Mouse (Mus musculus) stomach, postnatal 0 days (tissue): ENCODE results near the gene Fgfr2. TPM values are rescaled to one million over a fixed set of nuclear protein-coding genes. Genes with fewer than 3 reads are reported as not detected.
"Not testable (repeated sequence)": the region's sequence is repeated elsewhere in the genome, so short reads cannot be mapped to it uniquely, and the experiment has no call there.

Source experiments
- ATAC-seq: fragments of 200-750 bp; cut with Nextera tagmentation; 2 replicates; pipeline ENCODE4 v1.8.0; 2017; ENCODE audit not compliant: low FRiP score, low TSS enrichment
- DNase-seq: peaks from one replicate; pipeline ENCODE4 v3.0.0-alpha.2; 2016; ENCODE audit warnings: low spot score
- H3K27ac ChIP-seq: fragments of 300-500 bp; sonication (generic); replicated peaks from 2 replicates; pipeline ENCODE4 v1.5.1; 2014; ENCODE audit warnings: mild to moderate bottlenecking, control low read depth
- H3K27me3 ChIP-seq: fragments of 300-500 bp; sonication (generic); 2 replicates; pipeline ENCODE4 v1.6.1; 2014; ENCODE audit warnings: low read length; ENCODE audit not compliant: control insufficient read depth, insufficient read depth
- H3K36me3 ChIP-seq: fragments of 300-500 bp; sonication (generic); 2 replicates; pipeline ENCODE4 v1.6.1; 2014; ENCODE audit warnings: low read length, mixed read lengths; ENCODE audit not compliant: control insufficient read depth, insufficient read depth
- H3K4me1 ChIP-seq: fragments of 300-500 bp; sonication (generic); replicated peaks from 2 replicates; pipeline ENCODE4 v1.6.1; 2014; ENCODE audit warnings: antibody characterized with exemption; ENCODE audit not compliant: control insufficient read depth, insufficient read depth
- H3K4me2 ChIP-seq: fragments of 300-500 bp; sonication (generic); replicated peaks from 2 replicates; pipeline ENCODE4 v1.6.1; 2014; ENCODE audit warnings: low read depth, mild to moderate bottlenecking, control low read depth, moderate library complexity
- H3K4me3 ChIP-seq: fragments of 300-500 bp; sonication (generic); 2 replicates; pipeline ENCODE4 v1.5.1; 2014; ENCODE audit warnings: low read depth, low read length, control low read depth
- H3K9ac ChIP-seq: fragments of 300-500 bp; sonication (generic); 2 replicates; pipeline ENCODE4 v1.6.1; 2014; ENCODE audit warnings: mild to moderate bottlenecking, low read length, control low read depth, mixed read lengths
- H3K9me3 ChIP-seq: fragments of 300-500 bp; sonication (generic); 2 replicates; pipeline ENCODE4 v1.6.1; 2016; ENCODE audit warnings: low read length; ENCODE audit not compliant: control insufficient read depth
- CTCF ChIP-seq: IDR thresholded peaks from 2 replicates; pipeline ENCODE4 v1.5.1; 2016; ENCODE audit warnings: antibody characterized with exemption, low read depth, mild to moderate bottlenecking, moderate library complexity
- EP300 ChIP-seq: optimal IDR thresholded peaks from 2 replicates; pipeline ENCODE3; 2016; ENCODE audit warnings: antibody characterized with exemption
- WGBS: fragments of 180-500 bp; shearing (Covaris S2); extraction: QIAGEN DNeasy Blood & Tissue Kit; methylation state at CpG from one replicate; pipeline ENCODE4 v1.1.7; 2014; 5-methylcytosine and 5-hydroxymethylcytosine counted together
- polyA plus RNA-seq: library from polyadenylated mRNA; unstranded; fragments of >200 nt; fragmentation: Nextera tagmentation; extraction: Ambion mirVana; gene quantifications from 2 replicates; pipeline ENCODE4 v1.2.1, GENCODE M21; 2015

Gene Fgfr2
- polyA plus RNA-seq, 1 experiment from 2014 or later, result 60.8 TPM

DNA sequence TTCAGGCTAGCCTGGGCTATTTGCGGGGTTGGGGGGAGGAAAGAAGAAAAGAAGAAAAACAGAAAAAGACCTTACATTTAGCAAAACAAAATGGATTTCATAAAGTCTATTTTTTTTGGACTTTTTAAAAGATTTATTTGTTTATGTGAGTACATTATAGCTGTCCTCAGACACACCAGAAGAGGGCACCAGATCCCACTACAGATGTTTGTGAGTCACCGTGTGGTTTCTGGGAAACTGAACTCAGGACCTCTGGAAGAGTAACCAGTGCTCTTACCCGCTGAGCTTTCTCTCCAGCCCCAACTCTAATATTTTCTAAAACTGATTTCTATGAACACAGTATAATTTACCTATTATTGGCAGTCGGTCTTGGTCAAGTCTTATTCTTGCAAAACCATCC is 2588.0 kb downstream of the Fgfr2 start:
- Histone ChIP-seq H3K4me1 (no peaks in the 10 kb centered on the region), H3K36me3 (peaks cover 22% of the 10 kb centered on the region), H3K27ac (no peak overlapping the region), H3K27me3 (no peaks in the 10 kb centered on the region), H3K4me3 (no peak overlapping the region), H3K4me2 (no peak overlapping the region), H3K9ac (no peak overlapping the region), H3K9me3 (no peaks in the 10 kb centered on the region)
- WGBS, result 79% methylated on average over 4 of the region's 4 CpGs
- TF ChIP-seq EP300, result no peak
- TF ChIP-seq CTCF, result peak; percentile 47
- DNase-seq (no peak), ATAC-seq (no peak)

DNA sequence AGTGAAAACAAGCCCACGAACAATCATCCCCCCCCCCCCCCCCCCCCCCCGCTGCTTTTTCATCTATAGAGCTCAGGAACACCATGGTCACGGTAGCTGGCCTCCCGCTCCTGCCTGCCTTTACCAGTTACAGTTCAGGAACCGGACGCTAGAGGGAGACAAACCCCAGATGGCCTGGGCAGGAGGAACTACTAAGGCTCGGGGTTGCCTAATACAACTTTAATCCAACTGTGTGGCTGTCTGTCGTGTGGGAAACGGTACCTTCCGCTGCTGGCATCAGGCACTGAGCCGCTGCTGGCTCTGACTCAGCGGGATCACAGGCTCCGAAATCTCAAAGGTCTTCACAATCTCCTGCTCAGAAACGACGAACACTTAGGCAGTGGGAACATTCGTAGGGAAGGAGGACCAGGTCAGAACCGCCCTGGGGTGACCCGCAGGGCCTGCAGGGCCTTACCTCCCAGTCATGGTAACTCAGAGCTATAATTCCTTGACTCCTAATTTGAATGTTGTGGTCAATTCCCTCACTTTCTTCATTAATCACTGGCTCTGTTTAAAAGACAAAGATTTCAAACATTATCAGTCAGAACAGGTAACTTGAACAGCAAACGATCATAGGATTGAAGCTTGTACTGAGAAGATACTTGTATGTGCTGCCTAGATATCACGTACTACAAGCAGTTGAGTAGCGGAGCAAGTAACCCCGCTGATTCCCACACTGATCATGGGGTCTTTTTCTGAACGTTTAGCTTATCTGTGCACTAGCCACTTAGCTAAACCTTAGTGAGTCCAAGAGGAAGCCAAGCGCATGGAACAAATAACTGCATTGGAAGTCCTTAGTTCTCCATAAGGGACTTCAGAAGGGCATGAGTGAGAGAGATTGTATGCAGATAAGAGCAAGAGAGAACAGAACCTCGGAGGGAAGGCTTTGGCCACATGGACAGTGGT is 2589.6 kb downstream of the Fgfr2 start:
- Histone ChIP-seq H3K4me1 (no peaks in the 10 kb centered on the region), H3K4me2 (no peak overlapping the region), H3K9me3 (no peaks in the 10 kb centered on the region), H3K36me3 (peaks cover 12% of the 10 kb centered on the region), H3K27ac (no peak overlapping the region), H3K4me3 (no peak overlapping the region), H3K27me3 (no peaks in the 10 kb centered on the region), H3K9ac (no peak overlapping the region)
- WGBS, result 44% methylated on average over 24 of the region's 25 CpGs
- DNase-seq (peak; percentile 90), ATAC-seq (peak; percentile 89)
- TF ChIP-seq EP300 (no peak), CTCF (peak; percentile 96)

DNA sequence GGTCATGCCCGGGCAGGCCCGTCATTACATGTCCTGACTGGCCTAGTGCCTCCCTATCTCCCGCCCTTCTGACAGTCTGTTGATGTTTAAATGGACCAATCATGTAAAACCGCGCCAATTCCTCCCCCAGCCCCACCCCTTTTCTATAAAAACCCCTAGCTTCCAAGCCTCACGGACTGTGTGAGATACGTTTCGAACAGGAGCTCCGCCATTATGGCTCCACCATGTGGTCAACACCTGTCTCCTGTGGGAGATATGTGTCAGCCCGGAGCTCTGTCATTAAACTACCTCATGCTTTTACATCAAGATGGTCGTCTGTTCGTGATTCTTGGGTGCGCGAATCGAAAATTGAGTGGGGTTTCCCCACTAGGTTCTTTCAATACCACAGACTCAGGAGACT is 2592.0 kb downstream of the Fgfr2 start:
- H3K36me3 ChIP-seq, H3K4me1 ChIP-seq, DNase-seq, H3K27me3 ChIP-seq, H3K9ac ChIP-seq, H3K27ac ChIP-seq, H3K4me2 ChIP-seq, ATAC-seq, H3K9me3 ChIP-seq, H3K4me3 ChIP-seq: not testable (repeated sequence)
- 96% methylated on average over 14 of the region's 15 CpGs for WGBS
- TF ChIP-seq CTCF, result 0 out of 2 replicates have a peak, but pooled peaks have one; percentile 5

DNA sequence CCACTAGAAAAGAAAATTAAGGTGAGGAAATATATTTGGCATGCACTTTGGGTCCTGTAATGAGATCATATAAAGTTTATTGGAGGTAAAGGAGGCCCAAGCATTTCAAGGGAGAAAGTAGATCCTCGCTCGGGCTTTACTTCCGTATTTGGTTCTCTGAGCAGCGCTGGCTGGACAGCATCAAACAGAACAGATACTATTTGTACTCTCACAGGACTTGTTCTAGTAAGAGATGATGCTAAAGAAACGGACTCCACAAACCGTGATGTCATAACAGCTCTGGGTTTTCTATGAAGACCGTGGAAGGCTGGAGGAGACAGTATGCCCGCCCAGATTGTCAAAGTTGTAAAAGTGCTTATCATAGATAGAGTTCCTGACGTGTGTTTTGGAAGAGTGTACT is 2595.8 kb downstream of the Fgfr2 start:
- H3K4me1 ChIP-seq, result no peaks in the 10 kb centered on the region
- no peak overlapping the region for H3K4me2 ChIP-seq
- no peak overlapping the region for H3K4me3 ChIP-seq
- H3K36me3 ChIP-seq, result peaks cover 4% of the 10 kb centered on the region
- no peaks in the 10 kb centered on the region for H3K27me3 ChIP-seq
- H3K9me3 ChIP-seq, result no peaks in the 10 kb centered on the region
- H3K9ac ChIP-seq, result no peak overlapping the region
- H3K27ac ChIP-seq, result peak overlapping the region; percentile 56
- no peak for TF ChIP-seq EP300
- no peak for TF ChIP-seq CTCF
- DNase-seq (no peak), ATAC-seq (peak; percentile 45; the same call in 1 of the 2 replicates)
- 74% methylated on average over 9 of the region's 9 CpGs for WGBS

DNA sequence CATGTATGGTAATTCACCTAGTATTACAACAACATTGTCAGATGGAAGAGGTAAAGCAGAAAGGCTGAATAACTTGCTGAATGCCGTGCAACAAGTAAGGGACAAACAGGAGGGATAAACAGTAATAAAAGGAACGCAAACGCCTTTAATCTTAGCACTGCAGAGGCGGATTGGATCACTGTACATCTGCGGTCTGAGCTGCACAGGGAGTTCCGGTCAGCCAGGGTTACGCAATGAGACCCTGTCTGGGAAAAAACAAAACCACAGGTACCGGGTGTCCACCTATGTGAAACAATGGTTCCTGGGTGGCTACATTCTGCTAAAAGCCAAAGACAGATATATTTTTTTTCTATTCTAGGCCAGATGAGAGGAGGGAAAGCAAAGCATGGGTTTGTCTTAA is 2599.7 kb downstream of the Fgfr2 start:
- DNase-seq (no peak), ATAC-seq (no peak)
- no peak overlapping the region for H3K4me3 ChIP-seq
- TF ChIP-seq EP300 (no peak), CTCF (no peak)
- no peaks in the 10 kb centered on the region for H3K9me3 ChIP-seq
- H3K36me3 ChIP-seq, result no peaks in the 10 kb centered on the region
- H3K27me3 ChIP-seq, result no peaks in the 10 kb centered on the region
- no peak overlapping the region for H3K4me2 ChIP-seq
- H3K4me1 ChIP-seq, result no peaks in the 10 kb centered on the region
- WGBS, result 80% methylated on average over 8 of the region's 8 CpGs
- no peak overlapping the region for H3K27ac ChIP-seq
- H3K9ac ChIP-seq, result no peak overlapping the region

DNA sequence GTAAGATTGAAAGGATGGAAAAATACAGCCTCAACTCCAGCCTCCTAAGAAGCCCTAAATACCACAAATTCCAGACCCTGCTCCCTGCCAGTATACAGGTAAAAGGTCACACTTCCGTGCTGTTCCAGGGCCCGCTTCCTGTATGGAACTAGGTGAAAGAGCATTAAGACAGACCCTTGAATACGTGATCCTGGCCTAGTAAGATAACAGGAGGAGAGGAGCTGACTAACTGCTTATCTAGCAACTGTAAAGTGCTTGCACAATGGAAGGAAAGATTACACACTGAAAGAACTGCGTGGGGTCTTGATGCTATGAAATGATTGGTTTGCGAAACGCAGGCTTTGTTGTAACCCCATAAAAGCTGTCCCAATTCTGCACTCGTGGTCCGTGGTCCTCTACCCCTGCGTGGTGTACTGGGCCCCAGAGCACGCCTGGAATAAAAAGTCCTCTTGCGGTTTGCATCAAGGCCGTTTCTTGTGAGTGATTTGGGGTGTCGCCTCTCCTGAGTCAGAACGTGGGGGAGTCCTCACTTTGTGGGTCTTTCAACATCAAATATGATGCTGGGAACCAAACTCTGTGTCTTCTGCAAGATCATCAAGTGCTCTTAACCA is 2602.2 kb downstream of the Fgfr2 start:
- TF ChIP-seq CTCF (no peak), EP300 (no peak)
- no peaks in the 10 kb centered on the region for H3K4me1 ChIP-seq
- no peak overlapping the region for H3K27ac ChIP-seq
- no peak overlapping the region for H3K9ac ChIP-seq
- H3K27me3 ChIP-seq, result no peaks in the 10 kb centered on the region
- no peak overlapping the region for H3K4me2 ChIP-seq
- H3K36me3 ChIP-seq, result no peaks in the 10 kb centered on the region
- no peaks in the 10 kb centered on the region for H3K9me3 ChIP-seq
- H3K4me3 ChIP-seq, result no peak overlapping the region
- DNase-seq (no peak), ATAC-seq (no peak)
- 81% methylated on average over 14 of the region's 14 CpGs for WGBS
